In genomic region chr6:124856916-124857839, GRCm38 (mm10) we compare ENCODE assay signal across 8 mouse cellular contexts. TPM values are rescaled to one million over a fixed set of nuclear protein-coding genes. Genes with fewer than 3 reads are reported as not detected.
DNase-seq lines count a peak whose midpoint lies in the region; ATAC-seq and TF ChIP-seq lines count a peak whose summit lies in the region.

Gene P3h3 (minus strand): TSS chr6:124857752.

- WGBS in forebrain, embryonic 11.5 days, result under 1% methylated on average over 85 of the region's 86 CpGs
- under 1% methylated on average over 86 of the region's 86 CpGs for WGBS in heart, embryonic 15.5 days
- WGBS in liver, embryonic 15.5 days (ENCODE audit: insufficient replicate concordance), result under 1% methylated on average over 86 of the region's 86 CpGs
- under 1% methylated on average over 58 of the region's 86 CpGs for WGBS in neural tube, embryonic 11.5 days
- WGBS in stomach, embryonic 16.5 days, result under 1% methylated on average over 86 of the region's 86 CpGs

- peak within 1 kb of the TSS; percentile 81 for H3K4me3 ChIP-seq in forebrain, embryonic 11.5 days (ENCODE audit: low read depth, low read length)
- H3K4me3 ChIP-seq in heart, embryonic 15.5 days, result peak within 1 kb of the TSS; percentile 81
- peak within 1 kb of the TSS; percentile 54 for H3K4me3 ChIP-seq in liver, embryonic 15.5 days (replicated peaks)
- peak within 1 kb of the TSS; percentile 78 for H3K4me3 ChIP-seq in neural tube, embryonic 11.5 days (ENCODE audit: low read depth, low read length)
- H3K4me3 ChIP-seq in stomach, embryonic 16.5 days (replicated peaks; ENCODE audit: low read length), result peak within 1 kb of the TSS; percentile 77

- peak; percentile 14 for TF ChIP-seq POLR2A in brain, embryonic 14.5 days (IDR thresholded peaks at IDR 0.05; ENCODE audit: borderline replicate concordance, extremely low read depth, insufficient read depth, insufficient read length, poor library complexity, severe bottlenecking)

- TF ChIP-seq CTCF in brain, embryonic 14.5 days (IDR thresholded peaks at IDR 0.05; ENCODE audit: borderline replicate concordance, extremely low read depth, insufficient read depth, insufficient read length), result peak; percentile 78

- H3K36me3 ChIP-seq in forebrain, embryonic 11.5 days (ENCODE audit: control insufficient read depth, insufficient read depth, low read length), result no peaks in the 10 kb centered on the region; the same call in 1 of the 2 replicates
- H3K36me3 ChIP-seq in heart, embryonic 15.5 days, result peaks cover 8% of the 10 kb centered on the region; the same call in 1 of the 2 replicates
- no peaks in the 10 kb centered on the region for H3K36me3 ChIP-seq in liver, embryonic 15.5 days (replicated peaks)
- no peaks in the 10 kb centered on the region; the same call in 1 of the 2 replicates for H3K36me3 ChIP-seq in neural tube, embryonic 11.5 days (ENCODE audit: control insufficient read depth, insufficient read depth, low read length)
- H3K36me3 ChIP-seq in stomach, embryonic 16.5 days (ENCODE audit: control insufficient read depth, insufficient read depth, low read length), result no peaks in the 10 kb centered on the region

- peak; percentile 85 for DNase-seq in CD4-positive, CD25-positive, alpha-beta regulatory T cell, adult 2 months (ENCODE audit: low read depth, low spot score)
- DNase-seq in brain, embryonic 14.5 days (ENCODE audit: low read depth), result peak; percentile 94
- peak; percentile 93 for DNase-seq in forebrain, embryonic 11.5 days (ENCODE audit: low spot score)
- peak; percentile 82 for DNase-seq in kidney, postnatal 14 days
- DNase-seq in neural tube, embryonic 11.5 days (ENCODE audit: low spot score), result peak; percentile 88

- H3K9ac ChIP-seq in forebrain, embryonic 11.5 days (ENCODE audit: low read length), result peak within 1 kb of the TSS; percentile 98
- peak within 1 kb of the TSS; percentile 84 for H3K9ac ChIP-seq in heart, embryonic 15.5 days
- H3K9ac ChIP-seq in liver, embryonic 15.5 days, result peak within 1 kb of the TSS; percentile 25; the same call in 1 of the 2 replicates
- peak within 1 kb of the TSS; percentile 96 for H3K9ac ChIP-seq in neural tube, embryonic 11.5 days (ENCODE audit: low read length)
- peak within 1 kb of the TSS; percentile 94 for H3K9ac ChIP-seq in stomach, embryonic 16.5 days (ENCODE audit: low read length)

- no peaks in the 10 kb centered on the region; the same call in none of the 2 replicates for H3K27me3 ChIP-seq in forebrain, embryonic 11.5 days (ENCODE audit: control insufficient read depth, insufficient read depth, low read length)
- peaks cover 34% of the 10 kb centered on the region for H3K27me3 ChIP-seq in heart, embryonic 15.5 days
- peaks cover 81% of the 10 kb centered on the region for H3K27me3 ChIP-seq in liver, embryonic 15.5 days
- H3K27me3 ChIP-seq in neural tube, embryonic 11.5 days (ENCODE audit: control insufficient read depth, insufficient read depth, low read length), result no peaks in the 10 kb centered on the region
- H3K27me3 ChIP-seq in stomach, embryonic 16.5 days (ENCODE audit: control insufficient read depth, insufficient read depth, low read length), result peaks cover 8% of the 10 kb centered on the region; the same call in 1 of the 2 replicates

- H3K4me1 ChIP-seq in forebrain, embryonic 11.5 days (replicated peaks; ENCODE audit: control insufficient read depth, insufficient read depth, low read length), result peaks cover 23% of the 10 kb centered on the region
- peaks cover 39% of the 10 kb centered on the region for H3K4me1 ChIP-seq in heart, embryonic 15.5 days (replicated peaks)
- peaks cover 9% of the 10 kb centered on the region; the same call in 1 of the 2 replicates for H3K4me1 ChIP-seq in liver, embryonic 15.5 days (replicated peaks)
- H3K4me1 ChIP-seq in neural tube, embryonic 11.5 days (ENCODE audit: control insufficient read depth, insufficient read depth, low read length), result peaks cover 16% of the 10 kb centered on the region
- peaks cover 18% of the 10 kb centered on the region for H3K4me1 ChIP-seq in stomach, embryonic 16.5 days (ENCODE audit: control insufficient read depth, insufficient read depth, low read length)

- ATAC-seq in forebrain, embryonic 11.5 days (replicated peaks; ENCODE audit: low FRiP score), result peak; percentile 87
- peak; percentile 83 for ATAC-seq in heart, embryonic 15.5 days (replicated peaks; ENCODE audit: insufficient number of reproducible peaks, insufficient read depth, low FRiP score, low read depth)
- ATAC-seq in liver, embryonic 15.5 days (ENCODE audit: insufficient read depth), result peak; percentile 38
- peak; percentile 87 for ATAC-seq in neural tube, embryonic 11.5 days (ENCODE audit: insufficient read depth, low FRiP score, low TSS enrichment)
- ATAC-seq in stomach, embryonic 16.5 days (ENCODE audit: insufficient read depth, low FRiP score), result peak; percentile 85

- H3K4me2 ChIP-seq in forebrain, embryonic 11.5 days (ENCODE audit: low read depth, low read length, severe bottlenecking), result peak within 1 kb of the TSS; percentile 90
- H3K4me2 ChIP-seq in heart, embryonic 15.5 days, result peak within 1 kb of the TSS; percentile 98
- H3K4me2 ChIP-seq in liver, embryonic 15.5 days, result peak within 1 kb of the TSS; percentile 80
- peak within 1 kb of the TSS; percentile 75 for H3K4me2 ChIP-seq in neural tube, embryonic 11.5 days (ENCODE audit: low read depth)
- peak within 1 kb of the TSS; percentile 81 for H3K4me2 ChIP-seq in stomach, embryonic 16.5 days (ENCODE audit: low read depth, low read length)

- H3K9me3 ChIP-seq in forebrain, embryonic 11.5 days (ENCODE audit: control insufficient read depth, low read length), result no peaks in the 10 kb centered on the region
- no peaks in the 10 kb centered on the region for H3K9me3 ChIP-seq in heart, embryonic 15.5 days (replicated peaks)
- no peaks in the 10 kb centered on the region for H3K9me3 ChIP-seq in liver, embryonic 15.5 days (replicated peaks)
- H3K9me3 ChIP-seq in neural tube, embryonic 11.5 days (ENCODE audit: control insufficient read depth, low read length), result no peaks in the 10 kb centered on the region
- H3K9me3 ChIP-seq in stomach, embryonic 16.5 days (replicated peaks; ENCODE audit: control insufficient read depth, low read length), result no peaks in the 10 kb centered on the region

- peak within 1 kb of the TSS; percentile 88 for H3K27ac ChIP-seq in forebrain, embryonic 11.5 days (ENCODE audit: low read depth, low read length)
- peak within 1 kb of the TSS; percentile 87 for H3K27ac ChIP-seq in heart, embryonic 15.5 days
- no peak within 1 kb of the TSS for H3K27ac ChIP-seq in liver, embryonic 15.5 days (replicated peaks)
- H3K27ac ChIP-seq in neural tube, embryonic 11.5 days (ENCODE audit: low read depth, low read length), result peak within 1 kb of the TSS; percentile 95
- H3K27ac ChIP-seq in stomach, embryonic 16.5 days (ENCODE audit: low read length), result peak within 1 kb of the TSS; percentile 95

RNA-seq across cellular contexts. Expression of gene P3h3, which starts in this region (rescaled TPM):
- 123 and 173 TPM in 2 replicates for polyA plus RNA-seq in brain, embryonic 14.5 days (2012; rRNA removed)
- polyA plus RNA-seq in forebrain, embryonic 11.5 days (2014; fragmentation: Nextera tagmentation; extraction: Ambion mirVana), result 17.3 and 17.8 TPM in 2 replicates
- polyA plus RNA-seq in heart, embryonic 15.5 days (2015; fragmentation: Nextera tagmentation; extraction: Ambion mirVana), result 14.0 and 24.2 TPM in 2 replicates
- polyA plus RNA-seq in liver, embryonic 15.5 days (2015; fragmentation: Nextera tagmentation; extraction: Ambion mirVana), result 1.6 TPM in 2 replicates
- 14.6 and 16.9 TPM in 2 replicates for polyA plus RNA-seq in neural tube, embryonic 11.5 days (2014; fragmentation: Nextera tagmentation; extraction: Ambion mirVana)
- 9.9 and 11.5 TPM in 2 replicates for polyA plus RNA-seq in stomach, embryonic 16.5 days (2015; fragmentation: Nextera tagmentation; extraction: Ambion mirVana)

Comparison
In these comparisons a context has a peak if more than half of its experiments do, and no peak if none do; other contexts are left out.
1. H3K9ac ChIP-seq: peak in every context shown above with its lines; median percentile 98 in forebrain, embryonic 11.5 days; 96 in neural tube, embryonic 11.5 days; 94 in stomach, embryonic 16.5 days; 84 in heart, embryonic 15.5 days; 25 in liver, embryonic 15.5 days.